Mouse (Mus musculus) stomach, postnatal 0 days (tissue): Measurements from ENCODE around the gene Pdcd5.

Source experiments
- CTCF ChIP-seq: IDR thresholded peaks from 2 replicates; pipeline ENCODE4 v1.5.1; 2016; ENCODE audit warnings: antibody characterized with exemption, low read depth, mild to moderate bottlenecking, moderate library complexity
- EP300 ChIP-seq: optimal IDR thresholded peaks from 2 replicates; pipeline ENCODE3; 2016; ENCODE audit warnings: antibody characterized with exemption

- TF ChIP-seq CTCF (no peak), EP300 (no peak)
These were observed 38.1 kb downstream of the Pdcd5 start for GRCm38 (mm10) chr7:35609245-35609644.
